Mouse (Mus musculus) spleen, postnatal 14 days (tissue): ENCODE measurements around the gene Gm20479.

Experiments
- DNase-seq, 2 experiments: peaks; one replicate each; pipeline ENCODE4 v3.0.0; 2021 to 2022; ENCODE audit warnings: low spot score in 2 of 2

The Gm20479 gene

GRCm38 (mm10) chr7:27367976-27368375, 10.8 kb upstream of the Gm20479 start:
- no peak for DNase-seq

GRCm38 (mm10) chr7:27366082-27366844, 9.0 kb upstream of the Gm20479 start:
- DNase-seq: no peak

GRCm38 (mm10) chr7:27364379-27364778, 7.2 kb upstream of the Gm20479 start:
- no peak for DNase-seq

- peak; percentile 95 to 96 for DNase-seq
Measured at GRCm38 (mm10) chr7:27361283-27361946, 4.2 kb upstream of the Gm20479 start.

- no peak for DNase-seq
Measured at GRCm38 (mm10) chr7:27360749-27361148, 3.5 kb upstream of the Gm20479 start.

GRCm38 (mm10) chr7:27359706-27360358, 2.6 kb upstream of the Gm20479 start:
- DNase-seq: no peak

GRCm38 (mm10) chr7:27359162-27359561, 1.9 kb upstream of the Gm20479 start:
- DNase-seq: no peak

GRCm38 (mm10) chr7:27357595-27357978, 368 bp upstream of the Gm20479 start:
- no peak for DNase-seq

GRCm38 (mm10) chr7:27356248-27356647, 971 bp downstream of the Gm20479 start:
- DNase-seq: no peak

- peak; percentile 71 to 79 for DNase-seq
Measured at GRCm38 (mm10) chr7:27355745-27356240, 1.4 kb downstream of the Gm20479 start, which contains the start of gene Shkbp1. Gene Shkbp1, minus strand, starts transcription at chr7:27356019.

- no peak for DNase-seq
Measured at GRCm38 (mm10) chr7:27355261-27355660, 2.0 kb downstream of the Gm20479 start.

- DNase-seq: no peak
Measured at GRCm38 (mm10) chr7:27354783-27355182, 2.4 kb downstream of the Gm20479 start.

- DNase-seq: no peak
Measured at GRCm38 (mm10) chr7:27354144-27354543, 3.1 kb downstream of the Gm20479 start.

GRCm38 (mm10) chr7:27345444-27345843, 11.8 kb downstream of the Gm20479 start:
- no peak for DNase-seq

- DNase-seq: no peak
Measured at GRCm38 (mm10) chr7:27342595-27342994, 14.6 kb downstream of the Gm20479 start.

GRCm38 (mm10) chr7:27339519-27339918, 17.7 kb downstream of the Gm20479 start:
- no peak for DNase-seq

GRCm38 (mm10) chr7:27339114-27339513, 18.1 kb downstream of the Gm20479 start:
- DNase-seq: no peak

GRCm38 (mm10) chr7:27337175-27337853, 19.9 kb downstream of the Gm20479 start, which contains the start of gene Ltbp4:
Gene Ltbp4, minus strand, starts transcription at chr7:27337692.
- no peak for DNase-seq

- peak; percentile 69 to 84 for DNase-seq
Measured at GRCm38 (mm10) chr7:27335928-27336823, 21.0 kb downstream of the Gm20479 start.

GRCm38 (mm10) chr7:27335011-27335720, 22.1 kb downstream of the Gm20479 start:
- no peak for DNase-seq
